Mouse (Mus musculus) MEL (cell line): ENCODE data around the gene Itpr1. TPM values are rescaled to one million over a fixed set of nuclear protein-coding genes. Genes with fewer than 3 reads are reported as not detected.
A peak's percentile ranks its signal among the peaks of the same experiment; 100 is the strongest.

Source experiments
- DNase-seq: peaks from one replicate; pipeline ENCODE4 v3.0.0; 2011; ENCODE audit warnings: low read depth, low spot score
- H3K27ac ChIP-seq: 2 replicates; pipeline ENCODE4 v1.5.1; 2012; ENCODE audit warnings: low read depth, mild to moderate bottlenecking, control low read depth, low read length, moderate library complexity; ENCODE audit not compliant: control insufficient read depth
- H3K27me3 ChIP-seq, 2 experiments: fragments of 150-350 bp in 1 of 2; sonication (generic) in 1 of 2; 2 replicates each; pipeline ENCODE4 v1.6.1; 2012; ENCODE audit warnings: low read length in 2 of 2, mild to moderate bottlenecking in 2 of 2, improper control_type of control experiment in 1 of 2, moderate library complexity in 1 of 2; ENCODE audit not compliant: insufficient read depth in 2 of 2, control insufficient read depth in 1 of 2
- H3K36me3 ChIP-seq, 2 experiments: 2 replicates each; pipeline ENCODE4 v1.6.1; 2012 to 2014; ENCODE audit warnings: low read length in 2 of 2, improper control_type of control experiment in 1 of 2, inconsistent platforms in 1 of 2, mild to moderate bottlenecking in 1 of 2; ENCODE audit not compliant: insufficient read depth in 2 of 2, control insufficient read depth in 1 of 2
- H3K4me1 ChIP-seq, 2 experiments: fragments of 150-350 bp in 1 of 2; sonication (generic) in 1 of 2; 2 replicates each; pipeline ENCODE4 v1.6.1; 2012; ENCODE audit warnings: low read length in 2 of 2, improper control_type of control experiment in 1 of 2, mild to moderate bottlenecking in 1 of 2; ENCODE audit not compliant: insufficient read depth in 2 of 2, control insufficient read depth in 1 of 2
- H3K4me3 ChIP-seq, 2 experiments: fragments of 150-350 bp in 1 of 2; sonication (generic) in 1 of 2; 2 replicates each; pipeline ENCODE4 v1.5.1; 2012; ENCODE audit warnings: low read depth in 2 of 2, low read length in 2 of 2, mild to moderate bottlenecking in 2 of 2, moderate library complexity in 2 of 2, control low read depth in 1 of 2, improper control_type of control experiment in 1 of 2; ENCODE audit not compliant: control insufficient read depth in 1 of 2, insufficient read depth in 1 of 2
- H3K79me2 ChIP-seq: 2 replicates; pipeline ENCODE4 v1.6.1; 2012; ENCODE audit warnings: mild to moderate bottlenecking, low read length, moderate library complexity; ENCODE audit not compliant: control insufficient read depth, poor library complexity, insufficient read depth
- H3K9ac ChIP-seq: 2 replicates; pipeline ENCODE4 v1.6.1; 2012; ENCODE audit warnings: low read depth, mild to moderate bottlenecking, control low read depth, low read length, moderate library complexity; ENCODE audit not compliant: control insufficient read depth, poor library complexity, severe bottlenecking
- H3K9me3 ChIP-seq: fragments of 150-350 bp; sonication (generic); replicated peaks from 2 replicates; pipeline ENCODE4 v1.6.1; 2012; ENCODE audit warnings: mild to moderate bottlenecking, low read length, improper control_type of control experiment, moderate library complexity; ENCODE audit not compliant: insufficient read depth
- BHLHE40 ChIP-seq: IDR thresholded peaks from 2 replicates; pipeline ENCODE4 v1.6.1; 2012; ENCODE audit warnings: low read depth, mild to moderate bottlenecking, inconsistent platforms, low read length, improper control_type of control experiment, borderline replicate concordance
- CHD1 ChIP-seq: IDR thresholded peaks from 2 replicates; pipeline ENCODE4 v1.6.1; 2012; ENCODE audit warnings: low read depth, mild to moderate bottlenecking, inconsistent platforms, low read length, improper control_type of control experiment
- CHD2 ChIP-seq: IDR thresholded peaks from 2 replicates; pipeline ENCODE4 v1.6.1; 2011; ENCODE audit warnings: low read length, improper control_type of control experiment
- CTCF ChIP-seq, 3 experiments: IDR thresholded peaks in 2 of 3; conservative IDR thresholded peaks in 1 of 3; 2 replicates each; pipeline ENCODE4 v1.5.1; 2011 to 2012; ENCODE audit warnings: low read length in 3 of 3, low read depth in 2 of 3, mild to moderate bottlenecking in 2 of 3, improper control_type of control experiment in 1 of 3, inconsistent platforms in 1 of 3, mixed read lengths in 1 of 3, moderate library complexity in 1 of 3; ENCODE audit not compliant: control insufficient read depth in 1 of 3, insufficient read depth in 1 of 3, poor library complexity in 1 of 3, severe bottlenecking in 1 of 3
- ELF1 ChIP-seq: IDR thresholded peaks from 2 replicates; pipeline ENCODE4 v1.6.1; 2014; ENCODE audit warnings: low read depth, mild to moderate bottlenecking, inconsistent platforms, low read length, improper control_type of control experiment, moderate library complexity
- EP300 ChIP-seq, 2 experiments: IDR thresholded peaks; 2 replicates each; pipeline ENCODE4 v1.6.1; 2011; ENCODE audit warnings: improper control_type of control experiment in 2 of 2, low read length in 2 of 2, low read depth in 1 of 2, mild to moderate bottlenecking in 1 of 2
- ETS1 ChIP-seq: IDR thresholded peaks from 2 replicates; pipeline ENCODE4 v1.6.1; 2012; ENCODE audit warnings: low read depth, mild to moderate bottlenecking, inconsistent platforms, low read length, improper control_type of control experiment, moderate library complexity
- GABPA ChIP-seq: IDR thresholded peaks from 2 replicates; pipeline ENCODE4 v1.6.1; 2012; ENCODE audit warnings: low read depth, mild to moderate bottlenecking, inconsistent platforms, low read length, improper control_type of control experiment, moderate library complexity
- HCFC1 ChIP-seq: IDR thresholded peaks from 2 replicates; pipeline ENCODE4 v1.6.1; 2012; ENCODE audit warnings: low read depth, mild to moderate bottlenecking, inconsistent platforms, low read length, improper control_type of control experiment, moderate library complexity
- KAT2A ChIP-seq: conservative IDR thresholded peaks from 2 replicates; pipeline ENCODE4 v1.6.1; 2012; ENCODE audit warnings: low read depth, low read length, improper control_type of control experiment, inconsistent platforms
- MAX ChIP-seq: IDR thresholded peaks from 2 replicates; pipeline ENCODE4 v1.6.1; 2011; ENCODE audit warnings: low read length, improper control_type of control experiment
- MAZ ChIP-seq: IDR thresholded peaks from 2 replicates; pipeline ENCODE4 v1.6.1; 2012; ENCODE audit warnings: low read depth, mild to moderate bottlenecking, inconsistent platforms, low read length, improper control_type of control experiment
- MXI1 ChIP-seq: IDR thresholded peaks from 2 replicates; pipeline ENCODE4 v1.6.1; 2011; ENCODE audit warnings: mild to moderate bottlenecking, low read depth, low read length, improper control_type of control experiment
- MYB ChIP-seq: IDR thresholded peaks from 2 replicates; pipeline ENCODE4 v1.6.1; 2011; ENCODE audit warnings: mild to moderate bottlenecking, low read depth, low read length, improper control_type of control experiment
- MYC ChIP-seq: IDR thresholded peaks from 2 replicates; pipeline ENCODE4 v1.6.1; 2011; ENCODE audit warnings: low read depth, mild to moderate bottlenecking, low read length, improper control_type of control experiment, moderate library complexity
- NRF1 ChIP-seq: IDR thresholded peaks from 2 replicates; pipeline ENCODE4 v1.6.1; 2014; ENCODE audit warnings: low read depth, mild to moderate bottlenecking, inconsistent platforms, low read length, improper control_type of control experiment, moderate library complexity; ENCODE audit not compliant: poor library complexity, insufficient read depth, severe bottlenecking
- POLR2A ChIP-seq, 2 experiments: IDR thresholded peaks; 2 replicates each; pipeline ENCODE4 v1.6.1; 2011 to 2012; ENCODE audit warnings: low read length in 2 of 2, mild to moderate bottlenecking in 2 of 2, control low read depth in 1 of 2, improper control_type of control experiment in 1 of 2, low read depth in 1 of 2, moderate library complexity in 1 of 2; ENCODE audit not compliant: control insufficient read depth in 1 of 2, insufficient read depth in 1 of 2, poor library complexity in 1 of 2
- POLR2AphosphoS5 ChIP-seq: IDR thresholded peaks from 2 replicates; pipeline ENCODE4 v1.6.1; 2012; ENCODE audit warnings: low read depth, borderline replicate concordance, mild to moderate bottlenecking, inconsistent platforms, low read length, moderate library complexity, mixed read lengths
- RAD21 ChIP-seq: IDR thresholded peaks from 2 replicates; pipeline ENCODE4 v1.6.1; 2011; ENCODE audit warnings: mild to moderate bottlenecking, low read depth, low read length, improper control_type of control experiment
- SMC3 ChIP-seq: IDR thresholded peaks from 2 replicates; pipeline ENCODE4 v1.6.1; 2011; ENCODE audit warnings: low read depth, low read length, improper control_type of control experiment
- TAL1 ChIP-seq: IDR thresholded peaks from 2 replicates; pipeline ENCODE4 v1.6.1; 2012; ENCODE audit warnings: mild to moderate bottlenecking, inconsistent platforms, low read length, moderate library complexity, mixed read lengths
- TCF12 ChIP-seq: IDR thresholded peaks from 2 replicates; pipeline ENCODE4 v1.6.1; 2014; ENCODE audit warnings: low read depth, mild to moderate bottlenecking, inconsistent platforms, low read length, improper control_type of control experiment, moderate library complexity
- UBTF ChIP-seq: IDR thresholded peaks from 2 replicates; pipeline ENCODE4 v1.6.1; 2012; ENCODE audit warnings: low read depth, mild to moderate bottlenecking, inconsistent platforms, low read length, improper control_type of control experiment, moderate library complexity, borderline replicate concordance; ENCODE audit not compliant: insufficient read depth
- ZC3H11A ChIP-seq: IDR thresholded peaks from 2 replicates; pipeline ENCODE4 v1.6.1; 2012; ENCODE audit warnings: low read depth, mild to moderate bottlenecking, inconsistent platforms, low read length, improper control_type of control experiment
- ZKSCAN1 ChIP-seq: IDR thresholded peaks from 2 replicates; pipeline ENCODE4 v1.6.1; 2012; ENCODE audit warnings: low read depth, mild to moderate bottlenecking, inconsistent platforms, low read length, improper control_type of control experiment, moderate library complexity
- ZMIZ1 ChIP-seq: IDR thresholded peaks from 2 replicates; pipeline ENCODE4 v1.6.1; 2012; ENCODE audit warnings: low read depth, mild to moderate bottlenecking, inconsistent platforms, low read length, improper control_type of control experiment, moderate library complexity
- polyA plus RNA-seq, 2 experiments: library from polyadenylated mRNA; stranded (reverse) in 1 of 2; unstranded in 1 of 2; fragments of >175 nt in 1 of 2; fragments of >200 nt in 1 of 2; gene quantifications; 2 replicates each; pipeline versions ENCODE4 v1.2.1 to v1.2.4; 2012; ENCODE audit warnings: low replicate concordance in 2 of 2, low read depth in 1 of 2; ENCODE audit not compliant: insufficient read length in 2 of 2, insufficient read depth in 1 of 2, missing spikeins in 1 of 2
- total RNA-seq: library from RNA; depleted of rRNA; stranded (reverse); fragments of 300-350 nt; gene quantifications from 2 replicates; pipeline ENCODE4 v1.2.3, GENCODE M21; 2012

Itpr1 gene
- total and polyA plus RNA-seq, 3 experiments = 15.6 to 19.0 TPM; not detected in 1

DNA sequence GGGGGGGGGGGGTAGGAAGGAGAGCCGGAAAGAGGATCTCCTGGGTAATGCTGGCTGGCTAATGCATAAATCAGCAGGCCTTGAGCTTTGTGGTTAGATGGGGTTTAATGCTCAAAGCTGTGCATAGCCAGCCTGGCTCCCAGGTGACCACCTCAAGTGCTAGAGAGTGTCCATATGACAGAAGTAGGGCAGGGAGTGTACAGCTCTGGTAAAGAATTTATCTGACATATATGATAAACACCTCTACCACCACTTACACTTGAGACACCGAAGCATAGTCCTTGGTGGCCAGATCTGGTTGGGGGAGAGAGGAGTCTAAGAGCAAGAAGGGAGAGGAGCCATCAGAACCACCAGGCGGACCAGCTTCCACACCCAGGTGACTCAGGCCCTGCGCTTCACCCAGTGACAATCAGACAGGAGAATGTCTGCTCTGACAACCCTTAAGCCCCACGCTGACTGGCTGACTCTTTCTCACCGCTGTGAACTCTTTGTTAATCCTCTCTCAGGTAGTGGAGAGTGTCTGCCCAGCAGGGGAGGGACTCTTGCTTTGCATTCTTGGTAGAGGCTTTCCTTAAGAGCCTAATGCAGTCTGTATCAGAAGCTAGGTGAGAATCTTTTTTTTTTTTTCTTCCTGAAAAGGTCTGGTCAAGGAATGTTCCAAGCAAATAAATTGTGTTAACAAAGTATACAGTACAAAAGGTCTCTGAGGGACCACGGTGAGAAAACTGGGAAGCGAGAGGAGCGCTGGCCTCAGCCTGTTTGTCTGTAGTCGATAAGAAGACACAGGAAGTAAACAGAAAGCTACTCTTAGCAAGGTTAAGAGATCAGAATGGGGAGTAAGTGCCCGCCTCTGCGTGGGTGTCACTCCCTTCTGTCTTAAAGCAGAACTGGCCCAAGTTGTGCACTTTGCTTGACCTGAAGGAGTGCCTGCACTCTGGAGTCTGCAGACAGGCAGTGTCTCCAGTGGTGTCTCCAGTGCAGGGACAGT lies 318.7 kb downstream of the Itpr1 start (continued):
- TF ChIP-seq ETS1 (peak; percentile 53; the same call in 1 of the 2 replicates), HCFC1 (peak; percentile 39; the same call in 1 of the 2 replicates), UBTF (no peak), ELF1 (peak; percentile 45; the same call in 1 of the 2 replicates), BHLHE40 (no peak), TCF12 (peak; percentile 29; the same call in 1 of the 2 replicates), CHD2 (no peak), ZC3H11A (no peak), MAZ (peak; percentile 16; the same call in 1 of the 2 replicates), POLR2A (IDR thresholded peaks at IDR 0.05; ENCODE audit: control insufficient read depth in 1 of 2, insufficient read depth in 1 of 2, low read depth in 1 of 2, low read length in 2 of 2, poor library complexity in 1 of 2) (no peak), RAD21 (no peak), EP300 (IDR thresholded peaks at IDR 0.05; ENCODE audit: low read depth in 1 of 2, low read length in 2 of 2) (peak; percentile 62 to 66; a peak in 3 of 4 replicates), CTCF (IDR thresholded peaks at IDR 0.05 in 2 of 3, conservative IDR thresholded peaks at IDR 0.05 in 1 of 3; ENCODE audit: control insufficient read depth in 1 of 3, insufficient read depth in 1 of 3, low read depth in 2 of 3, low read length in 3 of 3, poor library complexity in 1 of 3, severe bottlenecking in 1 of 3) (no peak), POLR2AphosphoS5 (no peak), MAX (no peak), ZMIZ1 (no peak), TAL1 (peak; percentile 31), SMC3 (no peak), CHD1 (no peak), MYC (no peak), NRF1 (no peak)
- TF ChIP-seq, all 39 proteins: peak for 12

DNA sequence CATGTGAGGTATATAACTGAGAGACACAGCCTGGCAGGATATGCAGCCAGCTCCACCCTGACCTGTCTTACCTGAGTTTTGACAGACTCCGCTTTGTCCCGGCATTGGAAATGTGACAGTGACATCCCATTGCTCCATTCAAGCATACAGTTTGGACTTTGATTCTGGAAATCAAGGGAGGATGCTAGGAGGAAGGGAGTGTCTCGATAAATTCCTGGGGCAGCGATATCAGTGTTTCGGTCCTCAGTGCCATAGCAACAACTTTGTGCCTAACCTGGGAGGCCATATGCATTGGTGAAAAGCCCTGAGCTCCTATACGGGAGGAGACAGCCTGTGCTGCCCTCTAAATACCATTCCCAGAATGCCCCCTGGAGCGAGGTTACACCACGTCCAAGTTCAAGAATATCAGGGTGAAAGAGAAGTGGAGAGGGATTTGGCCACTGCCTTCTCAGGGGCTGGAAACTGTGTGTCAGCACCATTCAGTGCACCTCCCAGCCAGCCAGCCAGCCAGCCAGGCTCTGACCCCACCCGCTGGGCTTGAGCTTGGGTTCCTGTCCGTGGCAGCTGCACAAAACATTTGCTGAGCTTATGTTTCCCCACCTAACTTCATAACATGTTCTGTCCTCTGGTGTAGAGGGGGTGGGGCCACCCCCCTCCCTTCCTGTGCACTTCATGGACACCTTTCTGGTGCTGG lies 319.7 kb downstream of the Itpr1 start:
- no peaks in the 10 kb centered on the region for H3K9me3 ChIP-seq
- H3K4me1 ChIP-seq = peaks cover 9 to 34% of the 10 kb centered on the region in 2 experiments
- DNase-seq = no peak
- peaks cover 0 to 27% of the 10 kb centered on the region in 2 experiments; a peak in 2 of 4 replicates for H3K36me3 ChIP-seq
- H3K27me3 ChIP-seq = no peaks in the 10 kb centered on the region
- no peak overlapping the region for H3K9ac ChIP-seq
- H3K79me2 ChIP-seq = no peaks in the 10 kb centered on the region
- no peak overlapping the region for H3K27ac ChIP-seq
- H3K4me3 ChIP-seq = no peak overlapping the region
- no peak for TF ChIP-seq CHD2
- no peak for TF ChIP-seq KAT2A
- TF ChIP-seq ZMIZ1 = no peak
- no peak for TF ChIP-seq ELF1
- TF ChIP-seq MXI1 = no peak
- TF ChIP-seq EP300 (IDR thresholded peaks at IDR 0.05; ENCODE audit: low read depth in 1 of 2, low read length in 2 of 2) = no peak
- TF ChIP-seq ZKSCAN1 = no peak
- no peak for TF ChIP-seq GABPA
- no peak for TF ChIP-seq ZC3H11A
- TF ChIP-seq ETS1 = no peak
- TF ChIP-seq MYB = no peak
